Mouse (Mus musculus) hindbrain, embryonic 12.5 days (tissue): Measurements from ENCODE around the gene Nhlh1. TPM values are rescaled to one million over a fixed set of nuclear protein-coding genes. Genes with fewer than 3 reads are reported as not detected.

Experiments used
- ATAC-seq: fragments of 200-750 bp; cut with Nextera tagmentation; 2 replicates; pipeline ENCODE4 v1.8.0; 2017; ENCODE audit warnings: moderate TSS enrichment; ENCODE audit not compliant: low FRiP score
- H3K27ac ChIP-seq: fragments of 300-500 bp; sonication (generic); 2 replicates; pipeline ENCODE4 v1.5.1; 2016; ENCODE audit warnings: mild to moderate bottlenecking
- H3K27me3 ChIP-seq: fragments of 300-500 bp; sonication (generic); 2 replicates; pipeline ENCODE4 v1.6.1; 2016; ENCODE audit warnings: mild to moderate bottlenecking
- H3K36me3 ChIP-seq: fragments of 300-500 bp; sonication (generic); 2 replicates; pipeline ENCODE4 v1.6.1; 2016; ENCODE audit warnings: mild to moderate bottlenecking
- H3K4me1 ChIP-seq: fragments of 300-500 bp; sonication (generic); 2 replicates; pipeline ENCODE4 v1.6.1; 2016
- H3K4me2 ChIP-seq: fragments of 300-500 bp; sonication (generic); replicated peaks from 2 replicates; pipeline ENCODE4 v1.6.1; 2016; ENCODE audit warnings: mild to moderate bottlenecking
- H3K4me3 ChIP-seq: fragments of 300-500 bp; sonication (generic); 2 replicates; pipeline ENCODE4 v1.5.1; 2016; ENCODE audit warnings: mild to moderate bottlenecking
- H3K9ac ChIP-seq: fragments of 300-500 bp; sonication (generic); 2 replicates; pipeline ENCODE4 v1.6.1; 2016; ENCODE audit warnings: mild to moderate bottlenecking, moderate library complexity
- H3K9me3 ChIP-seq: fragments of 300-500 bp; sonication (generic); replicated peaks from 2 replicates; pipeline ENCODE4 v1.6.1; 2016; ENCODE audit warnings: mild to moderate bottlenecking
- WGBS: fragments of 180-500 bp; shearing (Covaris S2); methylation state at CpG from one replicate; pipeline ENCODE4 v1.1.7; 2016; 5-methylcytosine and 5-hydroxymethylcytosine counted together
- polyA plus RNA-seq: library from polyadenylated mRNA; unstranded; fragments of >200 nt; fragmentation: Nextera tagmentation; extraction: Ambion mirVana; gene quantifications from 2 replicates; pipeline ENCODE4 v1.2.1, GENCODE M21; 2016

Gene Nhlh1
- polyA plus RNA-seq, 1 experiment from 2014 or later = 14.5 TPM

- H3K9ac ChIP-seq = no peak overlapping the region
- ATAC-seq = no peak
- 80% methylated on average over 20 of the region's 20 CpGs for WGBS
Measured at GRCm38 (mm10) chr1:172010042-172010824, 47.1 kb downstream of the Nhlh1 start.

GRCm38 (mm10) chr1:172009406-172009805 lies 48.0 kb downstream of the Nhlh1 start:
- ATAC-seq = no peak

More at GRCm38 (mm10) chr1:172010042-172010824, 47.1 kb downstream of the Nhlh1 start:
- no peak overlapping the region for H3K4me2 ChIP-seq
- peaks cover 34% of the 10 kb centered on the region for H3K4me1 ChIP-seq
- H3K27me3 ChIP-seq = no peaks in the 10 kb centered on the region
- H3K9me3 ChIP-seq = no peaks in the 10 kb centered on the region
- H3K27ac ChIP-seq = no peak overlapping the region; the same call in 1 of the 2 replicates
- H3K36me3 ChIP-seq = peaks cover 79% of the 10 kb centered on the region
- no peak overlapping the region for H3K4me3 ChIP-seq

DNA sequence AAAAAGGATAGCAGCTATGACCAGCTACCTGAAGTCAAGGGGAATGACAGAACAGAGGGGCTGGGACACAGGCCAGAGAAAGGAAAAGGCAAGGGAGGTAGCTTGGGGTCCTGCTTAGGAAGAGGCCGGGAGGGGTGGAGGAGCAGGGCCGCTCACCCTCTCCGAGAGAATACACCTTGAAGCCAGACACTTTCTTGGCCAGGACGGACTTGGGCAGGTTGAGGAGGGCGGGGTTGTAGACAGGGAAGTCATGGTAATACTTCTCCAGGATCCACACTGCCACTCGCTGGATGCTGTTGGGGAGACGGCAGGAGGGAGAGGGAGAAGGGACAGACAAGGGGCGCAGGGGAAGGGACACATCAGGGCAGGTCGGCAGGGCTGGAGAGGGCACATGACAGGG lies 49.0 kb downstream of the Nhlh1 start:
- no peaks in the 10 kb centered on the region for H3K27me3 ChIP-seq
- peaks cover 96% of the 10 kb centered on the region for H3K36me3 ChIP-seq
- peaks cover 16% of the 10 kb centered on the region for H3K4me1 ChIP-seq
- no peaks in the 10 kb centered on the region for H3K9me3 ChIP-seq
- H3K4me3 ChIP-seq = no peak overlapping the region
- no peak overlapping the region for H3K27ac ChIP-seq
- no peak overlapping the region for H3K9ac ChIP-seq
- ATAC-seq = no peak
- 93% methylated on average over 9 of the region's 9 CpGs for WGBS
- no peak overlapping the region for H3K4me2 ChIP-seq

More at GRCm38 (mm10) chr1:172009406-172009805, 48.0 kb downstream of the Nhlh1 start:
- Histone ChIP-seq H3K9ac (no peak overlapping the region), H3K27ac (no peak overlapping the region), H3K4me1 (peaks cover 26% of the 10 kb centered on the region), H3K27me3 (no peaks in the 10 kb centered on the region), H3K36me3 (peaks cover 88% of the 10 kb centered on the region), H3K4me2 (no peak overlapping the region), H3K9me3 (no peaks in the 10 kb centered on the region), H3K4me3 (no peak overlapping the region)
- WGBS = 94% methylated on average over 21 of the region's 21 CpGs

GRCm38 (mm10) chr1:172007761-172008160 lies 49.6 kb downstream of the Nhlh1 start:
- WGBS = 97% methylated on average over 20 of the region's 21 CpGs
- H3K9me3 ChIP-seq = no peaks in the 10 kb centered on the region
- H3K27me3 ChIP-seq = no peaks in the 10 kb centered on the region
- peaks cover 10% of the 10 kb centered on the region for H3K4me1 ChIP-seq
- ATAC-seq = no peak
- no peak overlapping the region for H3K4me2 ChIP-seq
- H3K27ac ChIP-seq = no peak overlapping the region
- no peak overlapping the region for H3K9ac ChIP-seq
- no peak overlapping the region for H3K4me3 ChIP-seq
- H3K36me3 ChIP-seq = peaks cover 97% of the 10 kb centered on the region

Other genes starting within 250 kb of the Nhlh1 start
- 0.85 and 1.3 TPM in 2 replicates for gene Cd84, start 217.9 kb downstream of the Nhlh1 start, polyA plus RNA-seq
- 0.08 TPM in 1 of 2 replicates, not detected in the other for gene Gm10521, start 161.9 kb downstream of the Nhlh1 start, polyA plus RNA-seq
- 0.08 and 0.27 TPM in 2 replicates for gene Slamf6, start 140.1 kb downstream of the Nhlh1 start, polyA plus RNA-seq
- 60.4 and 68.6 TPM in 2 replicates for gene Vangl2, start 29.1 kb downstream of the Nhlh1 start, polyA plus RNA-seq
- gene Copa, start 25.0 kb upstream of the Nhlh1 start, polyA plus RNA-seq = 233 and 256 TPM in 2 replicates
- 128 and 132 TPM in 2 replicates for gene Ncstn, start 25.2 kb upstream of the Nhlh1 start, polyA plus RNA-seq
- 178 and 183 TPM in 2 replicates for gene Pex19, start 69.2 kb upstream of the Nhlh1 start, polyA plus RNA-seq
- gene Dcaf8, start 90.5 kb upstream of the Nhlh1 start, polyA plus RNA-seq = 136 and 137 TPM in 2 replicates
- gene Pea15a, start 149.2 kb upstream of the Nhlh1 start, polyA plus RNA-seq = 322 and 363 TPM in 2 replicates
- gene Casq1, start 162.3 kb upstream of the Nhlh1 start, polyA plus RNA-seq = 2.3 and 3.8 TPM in 2 replicates
- gene Atp1a4, start 200.8 kb upstream of the Nhlh1 start, polyA plus RNA-seq = not detected in 2 replicates
- 147 and 159 TPM in 2 replicates for gene Igsf8, start 204.1 kb upstream of the Nhlh1 start, polyA plus RNA-seq
- gene Atp1a2, start 240.5 kb upstream of the Nhlh1 start, polyA plus RNA-seq = 13.7 and 16.1 TPM in 2 replicates